Mouse (Mus musculus): Measurements from ENCODE around the gene Gm10717.
"Not testable (repeated sequence)": the region's sequence is repeated elsewhere in the genome, so short reads cannot be mapped to it uniquely, and the experiment has no call there.

Gm10717 gene

GRCm38 (mm10) chr9:3023985-3024648 is 1.1 kb upstream of the Gm10717 start:
- not testable (repeated sequence) for DNase-seq (ENCODE audit: low spot score in 2 of 2)

- DNase-seq (ENCODE audit: low spot score in 2 of 2): peak; percentile 90 to 94
Observed at GRCm38 (mm10) chr9:3025653-3026052, 436 bp downstream of the Gm10717 start.

GRCm38 (mm10) chr9:3026136-3026535 is 919 bp downstream of the Gm10717 start:
- DNase-seq (ENCODE audit: low spot score in 2 of 2): peak; percentile 20 to 38

- peak; percentile 23 to 26 for DNase-seq (ENCODE audit: low spot score in 2 of 2)
Observed at GRCm38 (mm10) chr9:3026741-3027140, 1.5 kb downstream of the Gm10717 start.

- not testable (repeated sequence) for DNase-seq (ENCODE audit: low spot score in 2 of 2)
Observed at GRCm38 (mm10) chr9:3027200-3027599, 2.0 kb downstream of the Gm10717 start.

- peak; percentile 61 to 69 for DNase-seq (ENCODE audit: low spot score in 2 of 2)
Observed at GRCm38 (mm10) chr9:3029276-3030000, 4.2 kb downstream of the Gm10717 start.

- DNase-seq (ENCODE audit: low spot score in 2 of 2): not testable (repeated sequence)
Observed at GRCm38 (mm10) chr9:3030677-3031318, 5.6 kb downstream of the Gm10717 start.

- DNase-seq (ENCODE audit: low spot score in 2 of 2): not testable (repeated sequence)
Observed at GRCm38 (mm10) chr9:3034299-3034698, 9.1 kb downstream of the Gm10717 start, which contains the start of gene Gm17535. Gene Gm17535 (plus strand): TSS chr9:3034599.

- not testable (repeated sequence) for DNase-seq (ENCODE audit: low spot score in 2 of 2)
Observed at GRCm38 (mm10) chr9:3036577-3036976, 11.4 kb downstream of the Gm10717 start, which contains the start of gene Gm10715. Gene Gm10715 (plus strand): TSS chr9:3036877.

- not testable (repeated sequence) for DNase-seq (ENCODE audit: low spot score in 2 of 2)
Observed at GRCm38 (mm10) chr9:3038161-3038560, 12.9 kb downstream of the Gm10717 start.
